Mouse (Mus musculus) small intestine, adult 2 months (tissue): ENCODE measurements around the gene Gm29797. TPM values are rescaled to one million over a fixed set of nuclear protein-coding genes. Genes with fewer than 3 reads are reported as not detected.

ENCODE experiments used
- H3K27ac ChIP-seq: fragments of 200-500 bp; 2 replicates; pipeline ENCODE4 v1.5.1; 2012; ENCODE audit warnings: low read depth, low read length, control low read depth, inconsistent platforms; ENCODE audit not compliant: insufficient read depth
- H3K27me3 ChIP-seq: fragments of 200-500 bp; 2 replicates; pipeline ENCODE4 v1.6.1; 2012; ENCODE audit warnings: mild to moderate bottlenecking, moderate library complexity, low read length, inconsistent platforms; ENCODE audit not compliant: control insufficient read depth, insufficient read depth
- H3K36me3 ChIP-seq: fragments of 200-500 bp; 2 replicates; pipeline ENCODE4 v1.6.1; 2012; ENCODE audit warnings: mild to moderate bottlenecking, low read length, control low read depth, inconsistent platforms; ENCODE audit not compliant: control insufficient read depth, insufficient read depth
- H3K4me1 ChIP-seq: fragments of 200-500 bp; 2 replicates; pipeline ENCODE4 v1.6.1; 2012; ENCODE audit warnings: low read length, inconsistent platforms, mixed read lengths; ENCODE audit not compliant: control insufficient read depth, insufficient read depth, insufficient read length
- H3K4me3 ChIP-seq: fragments of 200-500 bp; 2 replicates; pipeline ENCODE4 v1.5.1; 2012; ENCODE audit warnings: low read depth, mild to moderate bottlenecking, control low read depth, inconsistent platforms, low read length, moderate library complexity
- CTCF ChIP-seq: fragments of 200-500 bp; IDR thresholded peaks from 2 replicates; pipeline ENCODE4 v1.5.1; 2012; ENCODE audit warnings: low read depth, mild to moderate bottlenecking, control low read depth, inconsistent platforms, low read length, moderate library complexity, mixed read lengths; ENCODE audit not compliant: insufficient replicate concordance, insufficient read length; ENCODE audit errors: extremely low read depth
- POLR2A ChIP-seq: fragments of 200-500 bp; IDR thresholded peaks from 2 replicates; pipeline ENCODE4 v1.6.1; 2012; ENCODE audit warnings: low read depth, mild to moderate bottlenecking, control low read depth, inconsistent platforms, low read length, moderate library complexity
- WGBS: fragments of 180-500 bp; shearing (Covaris S2); methylation state at CpG from one replicate; pipeline ENCODE4 v1.1.7; 2018; 5-methylcytosine and 5-hydroxymethylcytosine counted together
- polyA plus RNA-seq: library from polyadenylated mRNA; depleted of rRNA; stranded (reverse); fragments of >200 nt; gene quantifications from 2 replicates; pipeline ENCODE4 v1.2.3, GENCODE M21; 2012

The Gm29797 gene
- polyA plus RNA-seq, 1 experiment: 0.29 TPM

DNA sequence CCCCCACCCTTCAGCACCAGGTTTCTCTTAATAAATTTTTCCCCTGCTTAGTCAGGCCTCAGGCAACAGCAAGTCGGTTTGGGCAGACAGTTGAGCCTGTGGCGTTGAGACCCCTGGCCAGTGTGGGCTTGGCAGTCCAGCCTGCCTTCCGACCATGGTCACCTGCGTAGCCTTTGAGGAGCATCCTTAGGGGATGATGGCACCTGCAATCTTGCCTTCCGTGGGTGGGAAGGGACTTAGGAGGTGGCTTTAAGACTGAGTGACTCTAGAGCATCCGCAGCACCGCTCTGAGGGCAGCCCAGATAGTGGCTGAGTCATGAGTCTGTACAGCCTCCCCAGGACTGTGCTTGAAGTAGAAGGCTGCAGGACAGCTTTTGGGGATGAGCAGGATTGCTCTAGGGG lies 23.9 kb downstream of the Gm29797 start:
- TF ChIP-seq POLR2A (no peak), CTCF (no peak)
- 29% methylated on average over 7 of the region's 7 CpGs for WGBS
- H3K27ac ChIP-seq: no peak overlapping the region

DNA sequence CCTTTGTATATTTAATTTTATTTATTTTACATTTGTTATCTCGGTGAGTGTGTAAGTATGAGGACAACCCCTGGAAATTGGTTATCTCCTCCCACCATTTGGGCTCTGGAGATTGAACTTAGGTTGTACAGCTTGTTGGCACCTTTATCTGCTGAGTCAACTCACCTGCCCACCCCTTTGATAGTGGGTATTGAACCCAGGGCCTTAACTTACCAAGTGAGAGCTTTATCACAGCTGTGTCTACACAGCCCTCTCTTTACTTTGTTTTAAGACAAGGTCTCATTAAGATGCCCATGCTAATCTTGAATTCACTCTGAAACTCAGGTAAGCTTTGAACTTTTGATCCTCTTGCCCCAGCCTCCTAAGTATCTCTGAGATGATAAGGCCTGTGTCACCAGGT lies 25.1 kb downstream of the Gm29797 start:
- Histone ChIP-seq H3K36me3 (no peaks in the 10 kb centered on the region), H3K4me3 (no peak overlapping the region), H3K27ac (no peak overlapping the region), H3K27me3 (no peaks in the 10 kb centered on the region; the same call in 1 of the 2 replicates), H3K4me1 (peaks cover 3% of the 10 kb centered on the region; the same call in 1 of the 2 replicates)
- WGBS: 62% methylated on average over 1 of the region's 1 CpGs
- no peak for TF ChIP-seq POLR2A
- TF ChIP-seq CTCF: no peak

More for the DNA sequence above, 23.9 kb downstream of the Gm29797 start:
- Histone ChIP-seq H3K27me3 (peaks cover 5% of the 10 kb centered on the region; the same call in 1 of the 2 replicates), H3K4me3 (peak overlapping the region; percentile 88), H3K4me1 (peaks cover 3% of the 10 kb centered on the region; the same call in 1 of the 2 replicates), H3K36me3 (no peaks in the 10 kb centered on the region)

GRCm38 (mm10) chr2:181683381-181683780 lies 26.5 kb downstream of the Gm29797 start:
- no peaks in the 10 kb centered on the region for H3K27me3 ChIP-seq
- 73% methylated on average over 4 of the region's 4 CpGs for WGBS
- peaks cover 3% of the 10 kb centered on the region; the same call in 1 of the 2 replicates for H3K4me1 ChIP-seq
- no peak overlapping the region for H3K4me3 ChIP-seq
- H3K27ac ChIP-seq: no peak overlapping the region
- no peak for TF ChIP-seq CTCF
- no peak for TF ChIP-seq POLR2A
- no peaks in the 10 kb centered on the region for H3K36me3 ChIP-seq

DNA sequence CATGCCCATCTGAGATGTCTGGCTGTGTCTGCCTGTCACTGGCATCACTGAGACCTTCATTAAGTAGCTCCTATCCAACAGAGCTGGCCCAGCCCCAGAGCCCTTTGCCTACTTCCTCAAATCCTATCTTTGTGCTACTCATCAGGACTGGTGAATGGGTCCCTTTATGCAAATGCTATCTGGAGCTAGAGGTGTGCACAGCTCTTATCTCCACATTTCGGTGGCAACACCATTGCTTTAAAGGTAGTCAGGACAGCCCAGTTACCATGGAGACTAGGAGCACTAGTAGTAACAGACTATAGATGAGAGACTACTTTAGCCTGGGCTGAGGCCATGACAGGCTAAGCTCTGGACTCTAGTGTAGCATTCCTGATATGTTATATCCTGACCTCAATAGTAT lies 27.9 kb downstream of the Gm29797 start:
- Histone ChIP-seq H3K36me3 (no peaks in the 10 kb centered on the region), H3K4me3 (no peak overlapping the region), H3K27ac (no peak overlapping the region), H3K27me3 (no peaks in the 10 kb centered on the region), H3K4me1 (peaks cover 3% of the 10 kb centered on the region; the same call in 1 of the 2 replicates)
- WGBS: 34% methylated on average over 1 of the region's 1 CpGs
- no peak for TF ChIP-seq POLR2A
- no peak for TF ChIP-seq CTCF

DNA sequence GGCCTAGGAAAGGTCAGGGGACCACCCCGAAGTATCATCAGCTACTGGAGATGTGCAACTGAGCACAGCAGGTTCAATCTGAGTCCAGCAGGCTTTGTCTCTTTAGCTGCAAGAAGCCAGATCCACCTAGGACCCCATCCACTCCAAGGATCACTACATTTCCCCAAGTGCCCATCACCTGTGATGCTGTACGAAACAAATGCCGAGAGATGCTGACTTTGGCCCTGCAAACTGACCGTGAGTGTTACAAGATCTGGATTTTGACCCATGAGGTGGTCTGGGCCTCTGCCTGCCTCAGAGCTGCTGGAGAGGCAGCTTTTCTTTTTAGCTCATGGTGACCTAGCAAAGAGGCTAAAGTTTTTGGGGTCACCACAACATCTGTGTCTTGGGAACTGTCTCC lies 28.9 kb downstream of the Gm29797 start:
- H3K4me1 ChIP-seq: peaks cover under 1% of the 10 kb centered on the region; the same call in 1 of the 2 replicates
- no peaks in the 10 kb centered on the region for H3K27me3 ChIP-seq
- H3K4me3 ChIP-seq: no peak overlapping the region
- H3K36me3 ChIP-seq: no peaks in the 10 kb centered on the region
- no peak overlapping the region for H3K27ac ChIP-seq
- no peak for TF ChIP-seq CTCF
- no peak for TF ChIP-seq POLR2A
- 92% methylated on average over 4 of the region's 4 CpGs for WGBS

- 90% methylated on average over 8 of the region's 8 CpGs for WGBS
- H3K36me3 ChIP-seq: no peaks in the 10 kb centered on the region
- H3K4me1 ChIP-seq: no peaks in the 10 kb centered on the region
- H3K4me3 ChIP-seq: no peak overlapping the region
- H3K27me3 ChIP-seq: no peaks in the 10 kb centered on the region
- no peak overlapping the region for H3K27ac ChIP-seq
- TF ChIP-seq POLR2A (no peak), CTCF (no peak)
Observed at GRCm38 (mm10) chr2:181687586-181687985, 30.8 kb downstream of the Gm29797 start.

GRCm38 (mm10) chr2:181689466-181690160 lies 32.8 kb downstream of the Gm29797 start:
- Histone ChIP-seq H3K4me3 (no peak overlapping the region), H3K27ac (no peak overlapping the region), H3K4me1 (peaks cover 6% of the 10 kb centered on the region), H3K36me3 (no peaks in the 10 kb centered on the region), H3K27me3 (0 out of 2 replicates have a peak, but pooled peaks cover 3% of the 10 kb centered on the region)
- 90% methylated on average over 10 of the region's 10 CpGs for WGBS
- TF ChIP-seq POLR2A (no peak), CTCF (no peak)
